Mouse (Mus musculus): Measurements from ENCODE around the gene 5730455P16Rik. TPM values are rescaled to one million over a fixed set of nuclear protein-coding genes. Genes with fewer than 3 reads are reported as not detected.
"Not testable (repeated sequence)": the region's sequence is repeated elsewhere in the genome, so short reads cannot be mapped to it uniquely, and the experiment has no call there.

The 5730455P16Rik gene
- 17.1 and 19.8 TPM in 2 replicates for polyA plus RNA-seq (2014; fragmentation: Nextera tagmentation; extraction: Ambion mirVana)

- peak; percentile 74 for ATAC-seq (ENCODE audit: insufficient number of reproducible peaks, insufficient read depth, low FRiP score, low read depth)
- 2% methylated on average over 43 of the region's 43 CpGs for WGBS
- Histone ChIP-seq H3K27ac (replicated peaks in 1 of 2; ENCODE audit: control insufficient read depth in 1 of 2, insufficient read depth in 1 of 2, low read depth in 2 of 2, low read length in 2 of 2) (peak within 1 kb of the TSS; percentile 75 to 81; a peak in 2 of 4 replicates), H3K9ac (ENCODE audit: low read length) (peak within 1 kb of the TSS; percentile 96), H3K27me3 (ENCODE audit: control insufficient read depth, insufficient read depth, low read length) (no peaks in the 10 kb centered on the region), H3K9me3 (ENCODE audit: control insufficient read depth, low read length) (no peaks in the 10 kb centered on the region), H3K4me3 (ENCODE audit: control insufficient read depth in 1 of 2, insufficient read depth in 1 of 2, low read depth in 1 of 2, low read length in 2 of 2) (peak within 1 kb of the TSS; percentile 80 to 85), H3K4me1 (ENCODE audit: control insufficient read depth in 2 of 2, insufficient read depth in 2 of 2, low read length in 2 of 2) (peaks cover 0 to 14% of the 10 kb centered on the region in 2 experiments; a peak in 2 of 4 replicates), H3K36me3 (ENCODE audit: control insufficient read depth, insufficient read depth, low read length) (peaks cover 19% of the 10 kb centered on the region), H3K4me2 (ENCODE audit: low read length) (peak within 1 kb of the TSS; percentile 80)
These were observed at the start of gene 5730455P16Rik for GRCm38 (mm10) chr11:80377712-80378451. Gene 5730455P16Rik (minus strand): TSS chr11:80378034.

GRCm38 (mm10) chr11:80426029-80426813 lies 48.4 kb upstream of the 5730455P16Rik start:
- H3K9ac ChIP-seq (ENCODE audit: low read length); H3K9me3 ChIP-seq (ENCODE audit: control insufficient read depth, low read length); H3K4me2 ChIP-seq (ENCODE audit: low read length); H3K36me3 ChIP-seq (ENCODE audit: control insufficient read depth, insufficient read depth, low read length); H3K27ac ChIP-seq (replicated peaks in 1 of 2; ENCODE audit: control insufficient read depth in 1 of 2, insufficient read depth in 1 of 2, low read depth in 2 of 2, low read length in 2 of 2); H3K27me3 ChIP-seq (ENCODE audit: control insufficient read depth, insufficient read depth, low read length); H3K4me3 ChIP-seq (ENCODE audit: control insufficient read depth in 1 of 2, insufficient read depth in 1 of 2, low read depth in 1 of 2, low read length in 2 of 2); H3K4me1 ChIP-seq (ENCODE audit: control insufficient read depth in 2 of 2, insufficient read depth in 2 of 2, low read length in 2 of 2); ATAC-seq (ENCODE audit: insufficient number of reproducible peaks, insufficient read depth, low FRiP score, low read depth): not testable (repeated sequence)
- WGBS, result 74% methylated on average over 16 of the region's 16 CpGs

GRCm38 (mm10) chr11:80425247-80425778 lies 47.5 kb upstream of the 5730455P16Rik start:
- Histone ChIP-seq H3K36me3 (ENCODE audit: control insufficient read depth, insufficient read depth, low read length) (no peaks in the 10 kb centered on the region), H3K9me3 (ENCODE audit: control insufficient read depth, low read length) (no peaks in the 10 kb centered on the region), H3K27me3 (ENCODE audit: control insufficient read depth, insufficient read depth, low read length) (no peaks in the 10 kb centered on the region), H3K9ac (ENCODE audit: low read length) (no peak overlapping the region), H3K4me3 (ENCODE audit: control insufficient read depth in 1 of 2, insufficient read depth in 1 of 2, low read depth in 1 of 2, low read length in 2 of 2) (no peak overlapping the region), H3K4me1 (ENCODE audit: control insufficient read depth in 2 of 2, insufficient read depth in 2 of 2, low read length in 2 of 2) (peaks cover 3 to 8% of the 10 kb centered on the region in 2 experiments; a peak in 3 of 4 replicates), H3K4me2 (ENCODE audit: low read length) (no peak overlapping the region), H3K27ac (replicated peaks in 1 of 2; ENCODE audit: control insufficient read depth in 1 of 2, insufficient read depth in 1 of 2, low read depth in 2 of 2, low read length in 2 of 2) (no peak overlapping the region)
- ATAC-seq (ENCODE audit: insufficient number of reproducible peaks, insufficient read depth, low FRiP score, low read depth), result no peak
- WGBS, result 55% methylated on average over 5 of the region's 5 CpGs

GRCm38 (mm10) chr11:80424691-80425090 lies 46.9 kb upstream of the 5730455P16Rik start:
- 71% methylated on average over 2 of the region's 2 CpGs for WGBS
- Histone ChIP-seq H3K27me3 (ENCODE audit: control insufficient read depth, insufficient read depth, low read length) (no peaks in the 10 kb centered on the region), H3K27ac (replicated peaks in 1 of 2; ENCODE audit: control insufficient read depth in 1 of 2, insufficient read depth in 1 of 2, low read depth in 2 of 2, low read length in 2 of 2) (no peak overlapping the region)

GRCm38 (mm10) chr11:80421421-80422047 lies 43.7 kb upstream of the 5730455P16Rik start:
- H3K27ac ChIP-seq (replicated peaks in 1 of 2; ENCODE audit: control insufficient read depth in 1 of 2, insufficient read depth in 1 of 2, low read depth in 2 of 2, low read length in 2 of 2), result no peak overlapping the region
- no peak overlapping the region for H3K9ac ChIP-seq (ENCODE audit: low read length)
- H3K4me2 ChIP-seq (ENCODE audit: low read length), result no peak overlapping the region
- H3K27me3 ChIP-seq (ENCODE audit: control insufficient read depth, insufficient read depth, low read length), result no peaks in the 10 kb centered on the region
- ATAC-seq (ENCODE audit: insufficient number of reproducible peaks, insufficient read depth, low FRiP score, low read depth), result no peak
- no peaks in the 10 kb centered on the region for H3K4me1 ChIP-seq (ENCODE audit: control insufficient read depth in 2 of 2, insufficient read depth in 2 of 2, low read length in 2 of 2)
- 68% methylated on average over 7 of the region's 7 CpGs for WGBS
- no peak overlapping the region for H3K4me3 ChIP-seq (ENCODE audit: control insufficient read depth in 1 of 2, insufficient read depth in 1 of 2, low read depth in 1 of 2, low read length in 2 of 2)
- H3K36me3 ChIP-seq (ENCODE audit: control insufficient read depth, insufficient read depth, low read length), result no peaks in the 10 kb centered on the region
- H3K9me3 ChIP-seq (ENCODE audit: control insufficient read depth, low read length), result no peaks in the 10 kb centered on the region

More at GRCm38 (mm10) chr11:80424691-80425090, 46.9 kb upstream of the 5730455P16Rik start:
- Histone ChIP-seq H3K4me3 (ENCODE audit: control insufficient read depth in 1 of 2, insufficient read depth in 1 of 2, low read depth in 1 of 2, low read length in 2 of 2) (no peak overlapping the region), H3K36me3 (ENCODE audit: control insufficient read depth, insufficient read depth, low read length) (no peaks in the 10 kb centered on the region), H3K9ac (ENCODE audit: low read length) (no peak overlapping the region), H3K4me2 (ENCODE audit: low read length) (no peak overlapping the region), H3K4me1 (ENCODE audit: control insufficient read depth in 2 of 2, insufficient read depth in 2 of 2, low read length in 2 of 2) (peaks cover 1 to 4% of the 10 kb centered on the region in 2 experiments; a peak in 3 of 4 replicates), H3K9me3 (ENCODE audit: control insufficient read depth, low read length) (no peaks in the 10 kb centered on the region)
- ATAC-seq (ENCODE audit: insufficient number of reproducible peaks, insufficient read depth, low FRiP score, low read depth), result no peak

- H3K4me3 ChIP-seq (ENCODE audit: control insufficient read depth in 1 of 2, insufficient read depth in 1 of 2, low read depth in 1 of 2, low read length in 2 of 2), result no peak overlapping the region
- H3K36me3 ChIP-seq (ENCODE audit: control insufficient read depth, insufficient read depth, low read length), result peaks cover 1% of the 10 kb centered on the region; the same call in 1 of the 2 replicates
- H3K4me1 ChIP-seq (ENCODE audit: control insufficient read depth in 2 of 2, insufficient read depth in 2 of 2, low read length in 2 of 2), result no peaks in the 10 kb centered on the region
- no peaks in the 10 kb centered on the region for H3K27me3 ChIP-seq (ENCODE audit: control insufficient read depth, insufficient read depth, low read length)
- no peak for ATAC-seq (ENCODE audit: insufficient number of reproducible peaks, insufficient read depth, low FRiP score, low read depth)
- H3K9me3 ChIP-seq (ENCODE audit: control insufficient read depth, low read length), result no peaks in the 10 kb centered on the region
- H3K9ac ChIP-seq (ENCODE audit: low read length), result no peak overlapping the region
- no peak overlapping the region for H3K4me2 ChIP-seq (ENCODE audit: low read length)
- H3K27ac ChIP-seq (replicated peaks in 1 of 2; ENCODE audit: control insufficient read depth in 1 of 2, insufficient read depth in 1 of 2, low read depth in 2 of 2, low read length in 2 of 2), result no peak overlapping the region
- 59% methylated on average over 2 of the region's 2 CpGs for WGBS
These were observed 42.6 kb upstream of the 5730455P16Rik start for GRCm38 (mm10) chr11:80420202-80420984.
